ENCODE assay signal across 25 mouse cellular contexts in the genomic region with DNA sequence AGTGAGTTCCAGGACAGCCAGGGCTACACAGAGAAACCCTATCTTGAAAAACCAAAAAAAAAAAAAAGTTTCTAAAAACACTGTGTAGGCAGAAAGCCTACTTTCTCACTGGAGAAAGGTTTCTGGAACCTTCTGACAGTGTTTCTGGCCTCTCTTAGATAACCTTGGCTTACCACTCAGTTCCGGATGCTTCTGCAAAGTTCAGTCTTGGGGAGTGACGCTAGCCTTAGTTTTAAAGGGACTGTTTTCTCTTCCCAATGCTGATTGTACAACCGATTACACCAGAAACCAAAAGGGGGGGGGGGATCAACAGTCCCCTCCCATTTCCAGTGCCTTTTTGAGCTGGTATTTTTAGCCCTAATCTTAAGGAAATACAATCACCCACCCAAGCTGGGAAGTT. TPM values are rescaled to one million over a fixed set of nuclear protein-coding genes. Genes with fewer than 3 reads are reported as not detected.
A peak's percentile ranks its signal among the peaks of the same experiment; 100 is the strongest.
DNase-seq lines count a peak whose midpoint lies in the region; ATAC-seq and TF ChIP-seq lines count a peak whose summit lies in the region.
"Had no signal": no experiment of that assay in that cellular context is flagged by ENCODE, and none has a peak within 500 bp of the region (broad histone marks: within the 10 kb centered on the region; RNA-seq: fewer than 3 reads in every experiment).

No protein-coding gene starts in this region.

- H3K36me3 ChIP-seq in heart, adult 2 months (ENCODE audit: control insufficient read depth, insufficient read depth, low read length): no peaks in the 10 kb centered on the region
- H3K36me3 ChIP-seq in heart, embryonic 11.5 days (ENCODE audit: control insufficient read depth, insufficient read depth, low read length): no peaks in the 10 kb centered on the region
- H3K36me3 ChIP-seq in ES-E14 (ENCODE audit: control insufficient read depth, insufficient read depth, low read length, poor library complexity, severe bottlenecking): no peaks in the 10 kb centered on the region
- H3K36me3 ChIP-seq: embryonic facial prominence, embryonic 12.5 days; embryonic facial prominence, embryonic 15.5 days; heart, embryonic 13.5 days; hindbrain, embryonic 13.5 days; intestine, embryonic 15.5 days had no signal

- no peak overlapping the region for H3K4me3 ChIP-seq in gastrocnemius, adult 2 months
- H3K4me3 ChIP-seq in heart, adult 2 months: no peak overlapping the region
- H3K4me3 ChIP-seq in heart, embryonic 11.5 days (ENCODE audit: low read depth, low read length): no peak overlapping the region
- no peak overlapping the region for H3K4me3 ChIP-seq in ES-E14 (ENCODE audit: insufficient read depth in 1 of 2, low read depth in 1 of 2, low read length in 2 of 2, poor library complexity in 1 of 2, severe bottlenecking in 1 of 2)
- H3K4me3 ChIP-seq: embryonic facial prominence, embryonic 12.5 days; embryonic facial prominence, embryonic 15.5 days; heart, embryonic 13.5 days; hindbrain, embryonic 10.5 days; hindbrain, embryonic 13.5 days; intestine, embryonic 15.5 days had no signal

- peak overlapping the region; percentile 10; the same call in 1 of the 2 replicates for H3K27ac ChIP-seq in gastrocnemius, adult 2 months
- H3K27ac ChIP-seq in heart, adult 2 months: peak overlapping the region; percentile 28; the same call in 1 of the 2 replicates
- no peak overlapping the region for H3K27ac ChIP-seq in heart, embryonic 11.5 days (ENCODE audit: low read depth, low read length)
- no peak overlapping the region for H3K27ac ChIP-seq in ES-E14 (ENCODE audit: insufficient read depth, low read depth, low read length, poor library complexity, severe bottlenecking)
- H3K27ac ChIP-seq: embryonic facial prominence, embryonic 12.5 days; embryonic facial prominence, embryonic 15.5 days; heart, embryonic 13.5 days; hindbrain, embryonic 10.5 days; hindbrain, embryonic 13.5 days; intestine, embryonic 15.5 days had no signal

- no peaks in the 10 kb centered on the region for H3K27me3 ChIP-seq in heart, adult 2 months (ENCODE audit: control insufficient read depth, insufficient read depth, low read length)
- H3K27me3 ChIP-seq in heart, embryonic 11.5 days (ENCODE audit: control insufficient read depth, insufficient read depth, low read length): peaks cover 52% of the 10 kb centered on the region
- H3K27me3 ChIP-seq: Patski had no signal

- TF ChIP-seq EP300 in heart, adult 2 months (IDR thresholded peaks at IDR 0.05; ENCODE audit: insufficient read depth, low read depth, low read length): no peak

- intact Hi-C loops in gastrocnemius, adult 2 months (cut with DNase I): no loop called here
- intact Hi-C loops in heart, adult 2 months (cut with DNase I): no loop called here

- TF ChIP-seq POLR2A in heart, adult 2 months (IDR thresholded peaks at IDR 0.05; ENCODE audit: insufficient read depth, low read depth, low read length): no peak

- peaks cover 5% of the 10 kb centered on the region; the same call in 1 of the 2 replicates for H3K4me1 ChIP-seq in heart, adult 2 months (ENCODE audit: control insufficient read depth, insufficient read depth, low read length)
- H3K4me1 ChIP-seq in heart, embryonic 11.5 days (ENCODE audit: control insufficient read depth, insufficient read depth, low read length): peaks cover 22% of the 10 kb centered on the region
- peaks cover 4 to 19% of the 10 kb centered on the region in 2 experiments; a peak in 2 of 4 replicates for H3K4me1 ChIP-seq in ES-E14 (ENCODE audit: control insufficient read depth in 2 of 2, insufficient read depth in 2 of 2, low read length in 2 of 2, poor library complexity in 1 of 2)

- no peak for TF ChIP-seq CTCF in gastrocnemius, adult 2 months (IDR thresholded peaks at IDR 0.05)
- no peak for TF ChIP-seq CTCF in heart, adult 2 months (IDR thresholded peaks at IDR 0.05)

- no peak overlapping the region for H3K4me2 ChIP-seq in heart, embryonic 11.5 days
- H3K4me2 ChIP-seq: embryonic facial prominence, embryonic 12.5 days; hindbrain, embryonic 13.5 days had no signal

- DNase-seq in gastrocnemius, adult 2 months: no peak
- no peak for DNase-seq in gastrocnemius, postnatal 10 days
- no peak for DNase-seq in heart, adult 2 months
- no peak for DNase-seq in ES-E14 (ENCODE audit: low read depth, low spot score)
- DNase-seq in MEL-GATA-1-ER (ENCODE audit: extremely low read depth, low read depth): peak; percentile 54
- DNase-seq in thymus, postnatal 4 days: no peak
- no peak for DNase-seq in retina, embryonic 14.5 days (ENCODE audit: low spot score)
- DNase-seq: adrenal gland, postnatal 10 days; adrenal gland, postnatal 36 days; cerebellum, adult 2 months; cerebellum, adult 9-11 months; cerebellum, postnatal 25 days; forebrain, postnatal 0 days; heart, postnatal 14 days; kidney, adult 11 months had no signal

- no peak overlapping the region for H3K9ac ChIP-seq in heart, adult 2 months (ENCODE audit: low read depth, low read length)
- no peak overlapping the region for H3K9ac ChIP-seq in heart, embryonic 11.5 days (ENCODE audit: low read depth, low read length)
- no peak overlapping the region for H3K9ac ChIP-seq in ES-E14 (ENCODE audit: insufficient read depth, low read depth, low read length, poor library complexity, severe bottlenecking)
- H3K9ac ChIP-seq: embryonic facial prominence, embryonic 12.5 days; embryonic facial prominence, embryonic 15.5 days; forebrain, postnatal 0 days; heart, embryonic 13.5 days; hindbrain, embryonic 13.5 days; intestine, embryonic 15.5 days had no signal

- in situ Hi-C loops in ES-E14 (cut with MboI; ENCODE audit: low sequenced_read_pairs in 2 of 2, unreplicated experiment in 2 of 2): no loop called here

- 56% methylated on average over 3 of the region's 3 CpGs for WGBS in heart, adult 2 months
- WGBS in heart, embryonic 11.5 days (ENCODE audit: insufficient replicate concordance): 76% methylated on average over 3 of the region's 3 CpGs

- no peaks in the 10 kb centered on the region for H3K79me2 ChIP-seq in heart, adult 2 months (replicated peaks; ENCODE audit: control insufficient read depth, insufficient read depth, low read length)

- ATAC-seq in heart, embryonic 11.5 days (replicated peaks; ENCODE audit: insufficient number of reproducible peaks, low FRiP score, low TSS enrichment): no peak
- ATAC-seq: forebrain, embryonic 14.5 days; forebrain, postnatal 0 days; hindbrain, embryonic 16.5 days; Patski had no signal

- H3K9me3 ChIP-seq in heart, embryonic 11.5 days (replicated peaks; ENCODE audit: control insufficient read depth, low read length): no peaks in the 10 kb centered on the region
- no peaks in the 10 kb centered on the region for H3K9me3 ChIP-seq in ES-E14 (ENCODE audit: control insufficient read depth, insufficient read depth, low read depth, low read length)
- H3K9me3 ChIP-seq: embryonic facial prominence, embryonic 12.5 days; embryonic facial prominence, embryonic 15.5 days; heart, embryonic 13.5 days; hindbrain, embryonic 10.5 days; hindbrain, embryonic 13.5 days; intestine, embryonic 15.5 days had no signal

TF ChIP-seq in ES-E14, 5 proteins besides CTCF, POLR2A, EP300 and RAD21:
- TF ChIP-seq MAFK (IDR thresholded peaks at IDR 0.05; ENCODE audit: insufficient read depth, low read depth, low read length): no peak
- TF ChIP-seq ZNF384 (IDR thresholded peaks at IDR 0.05; ENCODE audit: low read depth, low read length): peak; percentile 54; the same call in 1 of the 2 replicates

RNA-seq across cellular contexts. Expression of a gene that starts 6.1 kb away (rescaled TPM):
- 10 to 100 TPM; 21.9 to 52.6 TPM for total RNA-seq in gastrocnemius, adult 2 months (2021)
- total RNA-seq in gastrocnemius, postnatal 10 days (2021): 10 to 100 TPM; 38.8 to 45.1 TPM
- total RNA-seq in heart, adult 2 months (2021): 10 to 100 TPM; 24.1 to 40.7 TPM
- 63.1 and 73.5 TPM in 2 replicates for polyA plus RNA-seq in heart, adult 2 months (2012; rRNA removed)
- 0.55 and 1.7 TPM in 2 replicates for polyA plus RNA-seq in heart, embryonic 11.5 days (2014; fragmentation: Nextera tagmentation; extraction: Ambion mirVana)
- total RNA-seq in ES-E14 (2012; rRNA removed): 0.37 and 0.71 TPM in 2 replicates
- polyA plus RNA-seq: Patski had no signal

RNA-seq across cellular contexts. Expression of a gene that starts 24.1 kb away (rescaled TPM):
- 100 to 1,000 TPM in 1 of 2 experiments, 10 to 100 TPM in 1; 78.5 to 109 TPM for total RNA-seq in gastrocnemius, adult 2 months (2021)
- 100 to 1,000 TPM; 197 to 221 TPM for total RNA-seq in gastrocnemius, postnatal 10 days (2021)
- 100 to 1,000 TPM; 186 to 203 TPM for total RNA-seq in heart, adult 2 months (2021)
- 234 and 293 TPM in 2 replicates for polyA plus RNA-seq in heart, adult 2 months (2012; rRNA removed)
- polyA plus RNA-seq in heart, embryonic 11.5 days (2014; fragmentation: Nextera tagmentation; extraction: Ambion mirVana): 266 and 306 TPM in 2 replicates
- total RNA-seq in ES-E14 (2012; rRNA removed): 187 and 217 TPM in 2 replicates

RNA-seq across cellular contexts. Expression of a gene that starts 37.1 kb away (rescaled TPM):
- total RNA-seq in gastrocnemius, adult 2 months (2021): 1 to 10 TPM in 1 of 2 experiments, under 1 TPM in 1; 0.74 to 1.1 TPM
- total RNA-seq in gastrocnemius, postnatal 10 days (2021): 1 to 10 TPM; 3.5 to 3.9 TPM
- 1 to 10 TPM; 1.9 to 2.4 TPM for total RNA-seq in heart, adult 2 months (2021)
- 5.9 and 9.2 TPM in 2 replicates for polyA plus RNA-seq in heart, adult 2 months (2012; rRNA removed)
- 1.2 and 2.3 TPM in 2 replicates for polyA plus RNA-seq in heart, embryonic 11.5 days (2014; fragmentation: Nextera tagmentation; extraction: Ambion mirVana)
- total RNA-seq in ES-E14 (2012; rRNA removed): 1.9 and 3.8 TPM in 2 replicates

RNA-seq across cellular contexts. Expression of a gene that starts 55.0 kb away (rescaled TPM):
- 100 to 1,000 TPM; 110 to 121 TPM for total RNA-seq in gastrocnemius, adult 2 months (2021)
- 100 to 1,000 TPM; 115 to 118 TPM for total RNA-seq in gastrocnemius, postnatal 10 days (2021)
- total RNA-seq in heart, adult 2 months (2021): 100 to 1,000 TPM; 264 to 318 TPM
- polyA plus RNA-seq in heart, adult 2 months (2012; rRNA removed): 184 and 264 TPM in 2 replicates
- 90.6 and 94.9 TPM in 2 replicates for polyA plus RNA-seq in heart, embryonic 11.5 days (2014; fragmentation: Nextera tagmentation; extraction: Ambion mirVana)
- 50.9 and 54.5 TPM in 2 replicates for total RNA-seq in ES-E14 (2012; rRNA removed)

RNA-seq across cellular contexts. Expression of a gene that starts 59.6 kb away (rescaled TPM):
- 1 to 10 TPM; 5.1 to 7.3 TPM for total RNA-seq in gastrocnemius, adult 2 months (2021)
- total RNA-seq in gastrocnemius, postnatal 10 days (2021): 10 to 100 TPM; 11.4 to 12.4 TPM
- 10 to 100 TPM; 28.4 to 31.1 TPM for total RNA-seq in heart, adult 2 months (2021)
- 33.2 and 41.7 TPM in 2 replicates for polyA plus RNA-seq in heart, adult 2 months (2012; rRNA removed)
- polyA plus RNA-seq in heart, embryonic 11.5 days (2014; fragmentation: Nextera tagmentation; extraction: Ambion mirVana): 117 and 135 TPM in 2 replicates
- 134 and 157 TPM in 2 replicates for total RNA-seq in ES-E14 (2012; rRNA removed)

Comparison
In these comparisons a context has a peak if more than half of its experiments do, and no peak if none do; other contexts are left out.
1. H3K27ac ChIP-seq: peak in gastrocnemius, adult 2 months (single experiment) and heart, adult 2 months (single experiment); none in heart, embryonic 11.5 days (single experiment) and ES-E14 (single experiment).
2. RNA of a gene that starts 6.1 kb away (total RNA-seq): 21.9 to 52.6 TPM in gastrocnemius, adult 2 months, 38.8 to 45.1 TPM in gastrocnemius, postnatal 10 days and 24.1 to 40.7 TPM in heart, adult 2 months; 0.37 to 0.71 TPM in ES-E14; every median in the first group is over 10 times any median in the second.